Mouse (Mus musculus): Measurements from ENCODE around the gene Krt12.
A peak's percentile ranks its signal among the peaks of the same experiment; 100 is the strongest.

Krt12 gene

DNA sequence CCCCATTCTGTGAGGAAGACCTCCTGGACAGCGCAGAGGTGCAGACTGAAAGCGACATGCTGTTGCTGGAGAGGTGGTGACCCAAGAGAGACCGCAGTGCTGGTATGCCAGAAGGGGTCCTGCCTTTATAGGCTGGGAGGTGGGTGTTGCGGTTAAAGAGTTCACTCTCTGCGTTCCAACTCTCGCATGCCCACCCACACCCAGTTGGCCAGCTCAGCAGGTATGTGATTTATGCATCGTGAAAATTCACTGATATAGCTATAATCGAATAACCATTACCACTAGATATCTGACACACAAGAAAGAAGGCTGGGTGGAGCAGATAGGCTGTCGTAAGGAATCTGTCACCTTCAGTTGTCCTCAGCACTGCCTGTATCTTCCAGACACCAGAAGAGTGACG lies at the start of gene Krt12:
Gene Krt12 (minus strand): TSS at position 101 of the 400 bp plus-strand sequence.
- no peak for DNase-seq

DNA sequence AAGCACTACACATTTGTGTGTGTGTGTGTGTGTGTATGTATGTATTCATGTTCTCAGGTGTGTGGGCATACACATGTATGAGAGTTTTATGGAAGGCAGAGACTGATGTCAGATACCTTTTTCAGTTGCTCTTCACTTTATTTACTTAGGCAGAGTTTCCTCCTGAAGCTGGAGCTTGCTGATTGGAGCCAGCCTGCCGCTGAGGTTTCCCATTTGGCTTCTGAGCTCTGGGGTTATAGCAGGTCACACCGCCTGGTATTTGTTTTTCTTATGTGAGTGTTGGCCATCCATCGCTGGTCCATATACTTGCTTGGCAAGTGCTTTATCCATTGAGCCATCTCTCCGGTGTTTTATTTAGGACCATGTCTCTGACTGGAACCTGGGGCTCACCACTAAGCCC lies 47.2 kb upstream of the Krt12 start:
- DNase-seq, result no peak

GRCm38 (mm10) chr11:99468566-99468965 lies 46.5 kb upstream of the Krt12 start:
- no peak for DNase-seq

GRCm38 (mm10) chr11:99466316-99466715 lies 44.3 kb upstream of the Krt12 start:
- no peak for DNase-seq

- peak; percentile 90 to 98 for DNase-seq
Measured at GRCm38 (mm10) chr11:99464836-99465235, 42.8 kb upstream of the Krt12 start.

DNA sequence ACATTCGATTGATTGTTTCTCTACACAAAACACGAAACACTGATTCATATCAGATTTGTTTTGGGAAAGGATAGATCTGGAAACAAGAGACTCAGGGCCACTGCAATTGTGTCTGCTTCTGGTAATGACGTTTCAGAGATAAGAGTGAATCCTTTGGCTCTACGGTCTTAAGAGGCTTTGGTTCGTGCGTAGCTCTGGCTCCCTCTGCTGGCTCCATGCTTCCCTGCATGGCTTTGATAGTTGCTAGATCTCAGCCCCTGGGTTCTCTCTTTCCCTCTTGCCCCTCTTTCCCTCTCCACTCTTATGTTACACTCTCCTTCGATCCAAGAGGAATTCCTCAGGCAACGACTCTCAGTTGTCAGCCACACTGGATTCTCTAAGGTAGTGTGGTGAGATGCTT lies 41.1 kb upstream of the Krt12 start:
- peak; percentile 83 to 88 for DNase-seq

DNA sequence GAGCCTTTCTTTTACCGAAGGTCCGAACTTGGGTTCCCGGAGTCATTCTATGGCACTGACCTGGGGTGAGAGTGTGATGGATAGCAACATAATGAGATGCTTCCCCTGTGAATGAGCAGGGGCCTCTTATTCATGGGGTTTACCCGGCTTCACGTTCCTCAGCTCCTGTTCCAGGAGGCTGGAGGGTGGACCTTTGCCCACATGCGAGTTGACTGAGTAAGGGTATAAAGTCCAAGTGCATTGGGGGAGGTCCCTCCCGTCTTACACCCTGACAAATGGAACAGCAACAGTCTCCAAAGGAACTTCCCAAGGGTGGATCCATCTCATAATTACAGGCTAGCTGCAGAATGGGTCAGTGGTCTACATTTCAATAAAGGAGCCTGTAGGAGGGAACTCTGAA lies 39.7 kb upstream of the Krt12 start:
- DNase-seq, result no peak

- DNase-seq, result no peak
Measured at GRCm38 (mm10) chr11:99458887-99459286, 36.8 kb upstream of the Krt12 start.

DNA sequence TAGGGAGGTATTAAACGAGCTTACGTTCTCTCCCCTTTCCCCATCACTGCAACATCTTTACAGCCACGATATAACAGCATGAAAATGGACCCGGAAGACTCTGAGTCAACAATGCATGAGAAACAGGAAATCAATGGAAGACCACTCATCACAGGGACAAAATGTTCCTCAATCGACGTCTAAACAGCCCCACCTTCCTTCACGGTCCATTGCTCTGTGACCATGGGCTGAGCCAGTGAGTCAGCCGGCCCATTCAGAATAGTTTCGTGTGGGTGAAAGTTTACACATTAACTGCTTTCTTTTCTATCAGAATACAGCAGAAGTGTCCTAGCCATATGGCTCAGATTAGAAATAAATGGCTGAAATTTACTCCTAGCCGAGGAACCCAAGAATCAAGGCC lies 32.7 kb upstream of the Krt12 start:
- DNase-seq, result no peak

- DNase-seq, result no peak
Measured at GRCm38 (mm10) chr11:99454044-99454443, 32.0 kb upstream of the Krt12 start.

GRCm38 (mm10) chr11:99448769-99449168 lies 26.7 kb upstream of the Krt12 start:
- no peak for DNase-seq

DNA sequence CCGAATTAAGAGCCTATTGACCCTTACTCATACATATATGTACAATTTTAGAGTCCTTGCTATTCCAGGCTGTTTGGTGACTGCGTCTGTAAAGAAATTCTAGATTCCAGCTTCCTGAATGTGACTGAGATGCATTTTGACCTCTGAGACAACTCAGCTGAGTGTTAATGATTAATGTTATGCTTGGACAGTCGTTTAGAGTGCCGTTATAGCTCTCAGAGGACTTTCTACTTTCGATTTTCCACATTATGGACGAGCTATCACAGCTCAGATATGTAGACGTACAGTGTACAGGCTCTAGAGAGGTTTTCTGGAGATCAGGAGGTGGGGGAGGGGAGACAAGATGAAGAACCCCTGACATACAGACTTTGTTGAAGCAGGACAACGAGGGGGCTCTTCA lies 19.2 kb upstream of the Krt12 start:
- no peak for DNase-seq

DNA sequence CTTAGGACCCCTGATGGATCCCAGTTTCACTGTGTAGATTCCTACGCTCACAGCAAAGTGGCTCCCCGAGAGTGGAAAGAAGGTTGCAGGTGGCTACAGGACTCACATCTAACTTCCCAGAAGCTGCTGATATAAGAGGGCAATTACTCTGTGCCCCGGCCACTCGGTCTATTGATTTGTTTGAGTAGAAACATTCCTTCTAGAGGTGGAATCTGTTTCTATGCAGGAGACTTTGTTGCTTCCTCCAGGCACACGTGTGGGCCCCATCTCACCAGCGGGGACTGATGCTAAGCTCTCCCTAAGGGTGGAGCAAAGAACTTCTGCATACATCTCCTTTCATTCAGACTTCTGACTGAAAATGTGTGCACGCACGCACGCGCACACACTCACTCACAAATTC lies 17.4 kb upstream of the Krt12 start:
- no peak for DNase-seq

DNA sequence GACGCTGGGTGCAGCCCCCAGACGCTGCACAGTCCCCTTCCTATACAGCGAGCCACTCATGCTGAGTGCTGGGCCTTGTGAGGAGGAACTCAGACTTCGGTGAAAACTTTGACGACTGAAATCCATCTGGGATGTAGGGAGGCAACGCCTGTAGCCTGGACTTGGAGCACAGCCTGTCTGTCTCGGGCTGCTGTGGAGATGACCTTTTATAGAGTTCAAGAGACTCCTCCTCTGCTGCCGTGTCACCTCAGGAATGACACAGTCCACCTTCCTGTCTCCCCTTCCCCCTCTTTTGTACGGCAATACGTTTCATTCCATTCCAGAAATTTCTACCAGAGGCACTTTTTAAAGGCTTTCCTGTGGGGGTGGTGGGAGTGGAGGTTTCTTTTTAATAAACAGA lies 15.9 kb upstream of the Krt12 start, which contains the start of gene Krt20:
Gene Krt20 (minus strand): TSS at position 179 of the 400 bp plus-strand sequence.
- DNase-seq, result no peak

DNA sequence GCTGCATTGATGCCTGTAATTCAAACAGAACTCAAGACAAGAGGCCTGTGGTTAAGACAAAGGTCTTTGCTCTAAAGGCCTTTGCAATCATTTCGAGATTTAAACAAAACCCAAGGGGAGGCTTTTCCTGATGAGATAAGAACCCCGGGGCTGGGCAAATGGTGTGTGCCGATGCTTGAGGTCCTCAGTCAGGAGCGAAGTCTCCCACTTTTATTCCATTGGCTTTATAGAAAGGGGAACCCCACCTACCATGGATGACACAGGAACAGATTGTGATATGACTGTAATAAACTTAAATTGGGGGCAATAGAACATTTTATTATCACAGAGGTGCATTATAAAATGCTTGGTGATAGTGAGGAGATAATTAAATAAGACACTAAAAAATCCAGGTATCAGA lies 14.6 kb upstream of the Krt12 start:
- DNase-seq, result no peak

GRCm38 (mm10) chr11:99430670-99431069 lies 8.6 kb upstream of the Krt12 start:
- peak; percentile 41 to 70 for DNase-seq

GRCm38 (mm10) chr11:99420586-99420985 lies 1.5 kb downstream of the Krt12 start:
- DNase-seq, result no peak

DNA sequence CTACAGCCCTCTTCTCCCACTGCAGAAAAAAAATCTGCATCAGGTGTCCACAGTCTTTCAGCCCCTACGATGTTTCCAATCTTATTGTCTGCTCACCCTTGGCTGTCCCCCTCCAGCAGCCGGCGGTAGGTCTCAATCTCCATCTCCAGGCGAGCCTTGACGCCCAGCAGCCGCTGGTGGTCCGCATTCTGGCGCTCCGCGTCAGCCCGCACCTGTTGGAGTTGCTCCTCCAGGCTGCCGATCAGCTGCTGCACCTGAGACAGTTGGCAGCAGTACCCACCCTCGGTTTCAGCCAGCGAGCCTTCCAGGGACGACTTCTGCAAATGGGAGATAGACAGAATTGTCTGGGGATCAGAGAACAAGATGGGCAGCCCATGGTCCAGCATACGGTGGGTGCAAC lies 4.2 kb downstream of the Krt12 start:
- DNase-seq, result peak in 1 of 2 experiments; percentile 22

DNA sequence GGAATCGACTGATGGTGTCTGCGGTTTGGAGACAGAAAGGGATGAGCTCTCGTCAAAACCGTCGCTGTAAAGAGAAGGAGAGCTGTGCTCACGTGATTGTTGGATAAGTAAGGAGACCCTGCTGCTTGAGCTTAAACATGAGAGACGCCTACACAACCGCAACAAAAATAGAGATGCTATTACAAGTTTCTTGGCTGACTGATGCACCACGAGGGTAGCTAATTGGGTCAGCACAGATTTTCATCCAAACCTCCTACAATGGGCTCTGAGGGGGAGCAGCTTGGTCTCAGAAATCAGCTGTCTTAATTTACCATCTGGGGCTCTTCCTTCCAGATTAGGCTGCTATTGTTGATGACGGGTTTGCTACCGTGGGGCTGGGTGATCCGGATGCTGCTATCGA lies 5.2 kb downstream of the Krt12 start:
- no peak for DNase-seq

DNA sequence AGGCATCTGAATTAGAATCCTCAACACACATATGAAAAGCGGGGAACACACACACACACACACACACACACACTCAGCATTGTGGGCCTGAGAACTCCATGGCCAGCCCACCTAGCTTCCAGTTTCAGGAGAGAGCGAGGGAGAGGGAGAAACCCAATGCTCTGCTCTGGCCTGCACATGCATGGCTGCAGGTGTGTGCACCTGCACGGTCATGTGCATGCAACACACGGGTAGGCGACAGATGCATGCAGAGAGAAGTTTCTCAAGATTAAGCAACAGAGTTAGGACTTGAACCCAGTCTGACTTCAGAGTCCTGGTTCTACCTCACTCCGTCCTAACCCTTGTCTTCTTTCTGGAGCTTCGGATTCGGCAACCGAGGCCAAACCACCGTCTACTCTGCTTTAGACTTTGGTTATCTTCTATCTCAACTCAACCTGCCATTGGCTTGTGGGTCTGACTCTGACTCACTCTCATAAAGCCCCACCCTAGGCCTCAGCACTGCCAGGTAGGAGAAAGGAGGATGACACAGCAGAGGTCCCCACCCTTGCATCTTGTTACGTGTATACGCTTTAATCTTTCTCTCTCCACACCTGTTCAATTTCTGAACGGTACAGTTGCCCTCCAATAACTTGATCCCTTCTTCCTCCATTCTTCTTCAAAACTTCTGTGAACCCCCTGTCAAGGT lies 7.5 kb downstream of the Krt12 start:
- no peak for DNase-seq

DNA sequence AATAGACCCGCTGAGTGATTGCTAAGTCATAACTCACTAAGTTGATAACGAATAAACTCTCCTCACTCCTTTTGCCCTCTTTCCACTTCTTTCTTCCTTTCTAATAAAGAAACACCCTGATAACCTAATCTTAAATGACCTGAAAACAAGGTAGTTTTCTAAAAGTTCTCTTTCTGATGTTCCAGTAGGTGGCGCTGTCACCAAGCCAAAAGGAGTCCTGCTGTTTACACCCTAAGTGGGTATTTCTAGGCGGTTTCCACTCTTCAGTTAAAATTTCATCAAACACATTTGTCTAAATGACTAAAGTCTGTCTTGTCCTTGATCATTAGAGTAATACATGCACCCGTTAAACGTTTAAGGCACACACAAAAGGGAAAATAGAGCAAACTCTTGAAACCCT lies 8.8 kb downstream of the Krt12 start:
- DNase-seq, result peak; percentile 19 to 42

DNA sequence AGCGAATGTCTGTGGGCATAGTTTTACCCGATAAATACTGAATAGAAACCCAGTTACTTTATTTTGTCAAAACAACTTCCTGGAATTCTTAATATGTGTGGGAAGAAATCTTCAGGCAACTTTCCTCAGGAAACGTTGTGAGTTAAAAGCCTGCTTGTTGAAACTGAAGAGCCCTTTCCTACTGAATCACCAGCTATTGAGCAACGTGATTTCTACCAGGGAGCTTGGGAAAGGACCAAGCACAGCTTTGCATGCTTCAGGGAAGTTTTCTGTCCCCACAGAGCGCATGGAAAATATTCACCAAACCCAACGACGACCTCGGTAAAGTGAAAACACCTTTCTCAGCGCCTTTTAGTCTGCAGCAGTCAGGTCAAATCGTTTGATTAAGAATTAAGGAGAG lies 15.9 kb downstream of the Krt12 start:
- DNase-seq, result no peak

GRCm38 (mm10) chr11:99399956-99400549 lies 22.0 kb downstream of the Krt12 start:
- no peak for DNase-seq

- no peak for DNase-seq
Measured at GRCm38 (mm10) chr11:99398832-99399231, 23.2 kb downstream of the Krt12 start.

DNA sequence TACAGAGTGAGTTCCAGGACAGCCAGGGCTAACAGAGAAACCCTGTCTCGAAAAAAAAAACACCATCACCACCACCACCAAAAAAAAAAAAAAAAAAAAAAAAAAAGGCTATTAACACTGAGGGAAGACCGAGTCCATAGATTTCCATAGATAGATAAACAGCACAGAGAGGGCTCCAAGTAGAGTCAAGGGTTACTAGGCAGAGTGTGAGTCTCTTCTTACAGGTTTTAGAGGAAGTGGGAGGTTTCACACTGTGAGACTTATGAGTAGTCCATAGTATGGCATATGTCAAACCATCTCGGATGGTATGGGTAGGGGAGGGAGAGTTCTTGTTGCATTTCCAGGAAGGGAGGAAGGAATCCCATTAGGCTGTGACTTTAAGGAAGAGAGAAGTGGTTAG lies 24.0 kb downstream of the Krt12 start:
- DNase-seq, result no peak

All from cerebellum, postnatal 14 days (tissue).